Mouse (Mus musculus) cerebellum, adult 9-11 months (tissue): ENCODE measurements at regions not wholly inside any gene's neighbourhood (a gene's known extent, or its start where the extent isn't known, plus 50 kb on each side); places are given as distances from the start of the nearest gene placed in this dataset.

ENCODE experiments used
- DNase-seq: peaks from one replicate; pipeline ENCODE4 v3.0.0; 2022

- no peak for DNase-seq
These were observed 59.3 kb upstream of the Bcor start for GRCm38 (mm10) chrX:12219474-12219873.

GRCm38 (mm10) chrX:12224314-12224713 is 64.2 kb upstream of the Bcor start:
- DNase-seq = no peak

GRCm38 (mm10) chrX:12225116-12225891 is 65.1 kb upstream of the Bcor start:
- DNase-seq = peak; percentile 4

GRCm38 (mm10) chrX:12225892-12226206 is 65.7 kb upstream of the Bcor start:
- DNase-seq = no peak

GRCm38 (mm10) chrX:12240505-12241011 is 80.4 kb upstream of the Bcor start:
- no peak for DNase-seq

- no peak for DNase-seq
These were observed 81.6 kb upstream of the Bcor start for GRCm38 (mm10) chrX:12241751-12242150.

- no peak for DNase-seq
These were observed 88.9 kb upstream of the Bcor start for GRCm38 (mm10) chrX:12249071-12249470.

GRCm38 (mm10) chrX:12249911-12250310 is 89.8 kb upstream of the Bcor start:
- no peak for DNase-seq

GRCm38 (mm10) chrX:12251853-12252679 is 91.9 kb upstream of the Bcor start:
- DNase-seq = peak; percentile 33

GRCm38 (mm10) chrX:12252680-12253021 is 92.5 kb upstream of the Bcor start:
- no peak for DNase-seq

GRCm38 (mm10) chrX:12256758-12257157 is 96.6 kb upstream of the Bcor start:
- no peak for DNase-seq

- DNase-seq = no peak
These were observed 103.7 kb upstream of the Bcor start for GRCm38 (mm10) chrX:12263834-12264233.

GRCm38 (mm10) chrX:12284741-12285140 is 124.6 kb upstream of the Bcor start:
- DNase-seq = no peak

- no peak for DNase-seq
These were observed 125.0 kb upstream of the Bcor start for GRCm38 (mm10) chrX:12285141-12285540.

- no peak for DNase-seq
These were observed 126.1 kb upstream of the Bcor start for GRCm38 (mm10) chrX:12285976-12286909.

GRCm38 (mm10) chrX:12286910-12287522 is 126.9 kb upstream of the Bcor start:
- no peak for DNase-seq

- no peak for DNase-seq
These were observed 127.8 kb upstream of the Bcor start for GRCm38 (mm10) chrX:12287656-12288561.

GRCm38 (mm10) chrX:12288562-12289117 is 128.5 kb upstream of the Bcor start:
- no peak for DNase-seq

- no peak for DNase-seq
These were observed 133.0 kb upstream of the Bcor start for GRCm38 (mm10) chrX:12293146-12293545.

- no peak for DNase-seq
These were observed 134.3 kb upstream of the Bcor start for GRCm38 (mm10) chrX:12294452-12294851.

- no peak for DNase-seq
These were observed 134.8 kb upstream of the Bcor start for GRCm38 (mm10) chrX:12294941-12295340.
